Mouse (Mus musculus) layer of hippocampus, postnatal 14 days (tissue): ENCODE measurements around the gene Aamdc. TPM values are rescaled to one million over a fixed set of nuclear protein-coding genes. Genes with fewer than 3 reads are reported as not detected.
A peak's percentile ranks its signal among the peaks of the same experiment; 100 is the strongest.

ENCODE experiments used
- DNase-seq, 2 experiments: peaks; one replicate each; pipeline ENCODE4 v3.0.0; 2021 to 2022; ENCODE audit warnings: low spot score in 2 of 2, mixed read lengths in 1 of 2
- long read RNA-seq, 2 experiments: library from polyadenylated mRNA; stranded (forward); transcript quantifications; one replicate each; pipeline ENCODE4 v2.0.0; 2021
- total RNA-seq, 2 experiments: library from RNA; stranded (reverse); gene quantifications; 2 replicates each; pipeline ENCODE4 v1.2.3; 2021

The Aamdc gene
- total RNA-seq = 10 to 100 TPM; 43.7 to 44.5 TPM
- long read RNA-seq, experiment 1, transcript Aamdc-213 (5 exons, 883 nt) = major isoform, 8 of 25 reads
- long read RNA-seq, experiment 1, transcript Aamdc-206 (4 exons, 789 nt) = minor isoform, 6 of 25 reads
- long read RNA-seq, experiment 1, partial matches to known transcripts = 0 of 25 reads
- long read RNA-seq, experiment 1, other reads (novel, unspliced or antisense) = 2 of 25 reads
- long read RNA-seq, experiment 2, transcript Aamdc-213 (5 exons, 883 nt) = major isoform, 25 of 66 reads
- long read RNA-seq, experiment 2, transcript Aamdc-206 (4 exons, 789 nt) = minor isoform, 16 of 66 reads
- long read RNA-seq, experiment 2, transcript Aamdc-202 (4 exons, 776 nt) = minor isoform, 5 of 66 reads
- long read RNA-seq, experiment 2, partial matches to known transcripts = 0 of 66 reads
- long read RNA-seq, experiment 2, other reads (novel, unspliced or antisense) = 15 of 66 reads

DNA sequence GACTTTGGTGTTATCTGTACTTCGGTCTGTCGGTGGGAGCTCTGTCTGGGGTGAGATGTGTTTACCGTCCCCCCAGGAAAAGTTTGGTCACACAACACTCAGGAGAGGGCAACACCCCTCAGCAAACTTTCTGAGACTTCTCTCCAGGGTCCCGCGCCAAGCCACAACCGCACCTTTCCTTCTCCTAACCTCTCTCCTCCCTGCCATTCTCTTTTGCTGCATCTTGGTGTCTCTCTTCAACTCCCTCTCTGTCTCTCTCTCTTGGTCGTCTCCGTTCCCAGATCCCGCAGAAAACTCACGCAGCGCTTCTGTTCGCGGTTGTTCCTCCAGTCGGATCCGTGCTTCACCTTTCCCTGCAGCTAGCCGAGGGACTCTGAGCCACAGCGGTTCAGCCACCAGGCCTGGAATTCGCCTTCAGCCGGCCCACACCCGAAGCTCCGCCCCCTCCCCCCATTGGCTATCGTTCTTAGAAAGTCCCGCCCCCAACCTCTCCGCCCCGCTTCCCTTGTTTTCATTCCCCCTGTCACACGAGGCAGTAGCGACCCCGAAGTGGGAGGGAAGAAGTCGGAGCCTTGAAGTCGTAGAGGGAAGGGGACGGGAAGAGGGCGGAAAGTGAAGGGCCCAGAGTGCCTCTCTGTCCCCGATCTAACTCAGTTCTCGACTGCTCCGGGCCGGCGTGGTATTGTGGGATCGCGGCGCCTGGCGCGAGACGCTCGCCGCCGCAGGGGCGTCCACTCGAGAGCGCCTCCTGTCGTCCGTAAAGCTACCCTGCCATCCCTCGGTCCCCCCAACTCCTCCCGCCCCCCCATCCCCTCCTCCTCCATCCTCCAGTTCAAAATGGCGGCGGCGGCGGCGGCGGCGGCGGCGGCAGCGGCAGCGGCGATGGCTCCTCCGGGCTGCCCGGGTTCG, at the start of gene Aamdc, which contains the start of gene Rsf1:
TSS of gene Aamdc (minus strand) at position 431 of the 909 bp plus-strand sequence.
TSS of gene Rsf1 (plus strand) at position 823 of the 909 bp plus-strand sequence.
- DNase-seq = peak; percentile 92 to 96

DNA sequence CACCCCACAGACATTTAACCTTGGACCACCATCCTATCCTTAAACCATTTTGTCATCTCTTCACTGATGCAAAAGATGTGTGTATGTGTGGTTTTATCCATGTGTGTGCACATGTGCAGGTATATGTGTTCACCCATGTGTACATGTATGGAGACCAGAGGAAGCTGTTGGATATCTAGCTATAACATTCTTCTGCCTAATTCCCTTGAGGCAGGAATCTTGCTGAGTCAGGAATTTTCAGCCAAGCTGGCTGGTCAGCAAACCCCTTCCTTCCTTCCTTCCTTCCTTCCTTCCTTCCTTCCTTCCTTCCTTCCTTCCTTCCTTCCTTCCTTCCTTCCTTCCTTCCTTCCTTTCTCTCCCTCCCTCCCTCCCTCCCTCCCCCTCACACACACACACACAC, 44.1 kb upstream of the Aamdc start:
- DNase-seq = no peak

DNA sequence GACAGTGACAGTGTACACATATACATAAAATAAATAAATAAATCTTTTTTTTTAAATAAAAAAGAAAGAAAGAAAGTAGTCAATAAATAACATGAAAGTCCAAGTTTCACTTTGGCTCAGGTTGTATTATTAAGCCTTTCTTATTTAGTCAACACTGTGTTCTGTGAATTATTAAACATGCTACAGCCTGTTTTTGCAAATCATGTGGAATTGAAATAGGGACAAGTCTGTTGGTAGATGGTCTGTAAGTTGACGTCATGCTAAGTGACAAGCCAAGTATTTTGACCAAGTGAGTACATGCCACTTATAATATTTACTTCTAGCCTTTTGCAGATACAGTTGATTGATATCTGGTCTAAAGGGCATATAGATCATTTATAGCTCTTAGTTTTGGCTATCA, 43.4 kb upstream of the Aamdc start:
- no peak for DNase-seq

DNA sequence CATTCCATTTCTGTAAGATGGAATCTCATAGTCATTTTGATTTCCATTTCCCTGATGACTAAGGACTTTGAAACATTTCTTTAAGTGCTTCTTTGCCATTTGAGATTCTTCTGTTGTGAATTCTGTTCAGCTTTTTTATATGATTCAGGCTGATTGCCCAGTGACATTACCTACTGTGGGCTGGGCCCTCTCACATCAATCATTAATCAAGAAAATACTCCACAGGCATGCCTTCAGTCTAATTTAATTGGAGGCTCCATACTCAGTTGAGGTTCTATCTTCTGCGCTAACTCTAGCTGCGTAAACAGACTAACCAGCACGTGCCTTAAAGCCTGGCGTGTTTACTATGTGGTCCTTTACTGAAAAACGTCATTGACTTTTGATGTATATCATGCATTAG, 42.0 kb upstream of the Aamdc start:
- no peak for DNase-seq

DNA sequence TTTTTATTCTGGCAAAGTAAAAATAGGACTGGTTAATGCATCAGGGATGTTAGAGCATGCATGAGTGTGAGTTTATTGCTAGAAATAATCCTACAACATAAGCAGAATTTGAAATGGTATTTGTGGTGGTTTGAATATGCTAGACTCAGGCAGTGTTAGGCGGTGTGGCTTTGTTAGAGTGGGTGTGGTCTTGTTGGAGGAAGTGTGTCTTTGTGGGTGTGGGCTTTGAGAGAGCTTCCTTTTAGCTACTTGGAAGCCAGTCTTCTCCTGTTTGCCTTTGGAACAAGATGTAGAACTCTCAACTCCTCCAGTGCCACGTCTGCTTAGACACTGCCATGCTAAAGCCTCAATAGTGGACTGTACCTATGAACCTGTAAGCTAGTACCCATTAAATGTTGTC, 19.3 kb upstream of the Aamdc start:
- DNase-seq = no peak

DNA sequence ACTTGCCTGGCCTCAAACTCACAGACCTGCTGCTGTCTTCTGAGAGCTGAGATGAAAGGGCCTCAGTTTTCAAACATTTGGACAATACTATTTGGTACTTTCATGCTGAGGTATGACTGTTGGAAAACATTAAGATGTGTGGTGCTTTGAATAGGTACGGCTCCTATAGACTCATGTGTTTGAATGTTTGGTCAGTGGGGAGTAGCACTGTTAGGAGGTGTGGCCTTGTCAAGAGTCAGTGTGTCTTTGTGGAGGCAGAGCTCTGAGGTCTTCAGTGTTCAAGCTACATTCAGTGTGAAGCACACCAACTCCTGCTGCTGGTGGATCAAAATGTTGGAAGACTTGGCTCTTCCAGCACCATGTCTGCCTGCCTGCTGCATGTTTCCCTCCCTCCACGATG, 14.2 kb upstream of the Aamdc start:
- no peak for DNase-seq

DNA sequence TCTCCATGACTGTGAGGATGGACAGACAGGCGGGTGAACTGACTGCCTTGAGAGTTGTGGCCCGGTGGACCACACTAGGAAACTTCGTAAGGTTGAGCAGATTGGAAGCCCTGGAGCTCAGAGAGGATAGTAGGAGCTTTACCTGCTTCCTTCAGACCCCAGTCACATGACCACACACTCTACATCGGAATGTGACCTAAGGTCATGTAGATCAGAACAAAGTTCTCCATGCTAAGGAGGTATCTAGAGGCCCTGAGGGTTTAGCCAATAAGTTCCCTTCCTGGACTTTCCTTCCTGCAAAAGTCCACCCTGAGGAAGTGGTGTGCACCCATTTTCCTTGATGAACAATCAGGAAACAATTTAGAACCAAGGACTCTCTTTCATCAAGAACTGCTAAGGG, 13.1 kb upstream of the Aamdc start:
- DNase-seq = no peak

DNA sequence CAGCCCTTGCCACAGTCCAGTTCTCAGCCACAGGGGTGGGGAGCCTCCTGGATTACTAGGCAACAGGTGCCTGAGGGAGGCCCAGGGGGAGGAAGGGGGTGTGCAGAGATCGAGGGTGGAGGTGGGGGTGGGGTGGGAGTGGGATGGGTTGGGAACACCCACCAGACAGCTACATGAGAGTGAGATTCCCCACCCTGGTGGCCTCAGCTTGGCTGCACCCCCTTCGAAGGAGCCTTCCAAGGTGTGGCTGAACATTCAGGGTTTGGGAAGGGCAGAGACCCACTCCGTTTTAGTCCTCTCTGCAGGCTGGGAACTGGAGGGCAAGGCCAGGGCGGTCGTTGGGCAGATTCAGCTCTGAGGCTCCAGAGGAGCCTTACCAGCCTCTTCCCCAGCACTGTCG, 12.0 kb upstream of the Aamdc start:
- no peak for DNase-seq

DNA sequence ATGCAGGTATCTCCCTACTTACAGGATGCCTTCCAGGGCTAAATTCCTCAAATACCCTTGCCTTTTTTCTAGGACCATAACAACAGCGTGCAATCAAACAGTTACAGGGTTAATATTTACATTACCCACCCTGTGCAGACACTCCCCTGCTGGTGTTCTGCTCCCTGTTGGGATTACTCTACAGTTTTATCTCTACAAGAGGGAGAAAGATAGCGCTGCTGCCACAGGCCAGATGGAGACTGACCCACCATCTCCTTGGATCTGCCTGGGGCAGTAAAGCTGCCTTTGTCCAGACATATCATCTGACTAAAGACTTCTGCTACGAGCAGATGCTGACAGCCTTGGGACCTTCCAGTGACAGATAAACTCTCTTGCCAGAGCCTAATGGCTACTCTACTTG, 11.2 kb upstream of the Aamdc start:
- DNase-seq = no peak

DNA sequence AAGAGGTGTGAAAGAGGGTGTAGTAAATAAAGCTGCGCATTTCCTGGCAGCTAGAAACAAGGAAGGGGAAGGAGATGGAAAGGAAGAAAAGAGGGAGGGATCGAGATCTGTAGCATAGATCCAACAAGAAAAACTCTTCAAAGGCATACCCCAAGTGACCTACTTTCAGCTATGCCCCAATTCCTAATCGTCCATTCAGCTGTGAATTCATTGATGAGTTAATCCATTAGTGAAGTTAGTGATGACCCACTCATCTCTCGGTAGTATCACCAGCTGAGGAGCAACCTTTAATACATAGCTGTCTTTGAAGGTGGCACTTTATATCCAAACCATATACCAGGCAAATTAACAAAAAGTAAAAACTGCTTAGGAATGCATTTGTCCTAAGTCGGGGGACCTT, 9.2 kb upstream of the Aamdc start:
- no peak for DNase-seq

DNA sequence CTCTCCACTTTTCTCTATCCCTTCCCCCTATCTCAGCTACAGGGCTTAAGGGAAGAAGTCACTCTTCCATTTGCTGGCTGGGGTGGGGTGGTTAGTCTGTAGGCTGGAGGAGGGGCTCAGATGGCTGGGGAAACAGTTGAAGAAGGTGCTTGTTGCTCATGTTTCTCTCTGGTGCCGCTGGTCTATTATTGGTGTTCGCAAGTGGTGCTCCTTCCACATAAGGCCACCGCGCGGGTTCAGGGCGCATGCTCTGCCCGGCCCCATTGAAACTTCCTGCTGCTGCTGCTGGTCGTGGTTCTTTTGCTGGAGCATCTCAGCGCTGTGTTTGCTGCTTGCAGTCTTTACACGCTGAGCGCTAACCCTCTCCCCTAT, 1.5 kb upstream of the Aamdc start:
- peak; percentile 68 to 88 for DNase-seq

DNA sequence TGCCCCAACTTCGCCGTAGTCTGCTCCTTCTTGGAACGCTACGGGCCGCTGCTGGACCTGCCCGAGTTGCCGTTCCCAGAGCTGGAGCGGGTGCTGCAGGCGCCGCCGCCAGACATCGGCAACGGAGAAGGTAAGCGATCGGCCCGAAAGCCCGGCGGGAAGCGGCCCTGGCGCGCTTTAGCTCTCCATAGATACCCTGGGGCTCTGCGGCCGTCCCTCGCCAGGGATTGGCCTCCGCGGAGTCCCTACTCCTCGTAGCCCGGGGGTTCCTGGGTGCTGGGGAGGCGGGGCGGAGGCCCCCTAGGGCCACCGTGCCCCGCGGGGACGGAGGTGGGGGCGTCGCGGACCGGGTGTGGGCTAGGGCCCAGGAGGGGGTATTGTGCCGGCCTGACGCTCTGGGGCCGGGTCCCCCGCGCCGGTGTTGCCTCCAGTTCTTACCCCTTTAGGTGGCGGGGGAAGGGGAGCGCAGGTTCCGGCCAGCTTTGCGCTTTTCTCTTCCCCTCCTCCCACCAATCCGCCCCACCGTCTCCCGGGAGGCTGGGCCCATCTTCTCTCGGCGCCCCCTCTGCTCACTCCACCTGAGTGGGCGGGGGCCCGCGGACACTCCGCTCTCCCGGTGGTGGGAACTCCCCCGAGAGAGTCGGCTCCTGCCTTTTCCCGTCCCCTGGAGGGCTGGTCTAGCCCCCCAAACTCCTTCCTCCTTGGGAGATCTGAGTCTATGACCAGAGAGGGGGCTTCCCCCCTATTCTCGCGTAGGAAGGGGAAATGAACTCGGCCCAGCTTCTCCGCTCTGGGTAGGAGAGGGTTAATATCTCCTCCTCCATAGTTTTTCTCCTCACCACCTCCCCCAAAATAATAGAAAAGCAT, 912 bp upstream of the Aamdc start:
- DNase-seq = peak; percentile 51 to 58

DNA sequence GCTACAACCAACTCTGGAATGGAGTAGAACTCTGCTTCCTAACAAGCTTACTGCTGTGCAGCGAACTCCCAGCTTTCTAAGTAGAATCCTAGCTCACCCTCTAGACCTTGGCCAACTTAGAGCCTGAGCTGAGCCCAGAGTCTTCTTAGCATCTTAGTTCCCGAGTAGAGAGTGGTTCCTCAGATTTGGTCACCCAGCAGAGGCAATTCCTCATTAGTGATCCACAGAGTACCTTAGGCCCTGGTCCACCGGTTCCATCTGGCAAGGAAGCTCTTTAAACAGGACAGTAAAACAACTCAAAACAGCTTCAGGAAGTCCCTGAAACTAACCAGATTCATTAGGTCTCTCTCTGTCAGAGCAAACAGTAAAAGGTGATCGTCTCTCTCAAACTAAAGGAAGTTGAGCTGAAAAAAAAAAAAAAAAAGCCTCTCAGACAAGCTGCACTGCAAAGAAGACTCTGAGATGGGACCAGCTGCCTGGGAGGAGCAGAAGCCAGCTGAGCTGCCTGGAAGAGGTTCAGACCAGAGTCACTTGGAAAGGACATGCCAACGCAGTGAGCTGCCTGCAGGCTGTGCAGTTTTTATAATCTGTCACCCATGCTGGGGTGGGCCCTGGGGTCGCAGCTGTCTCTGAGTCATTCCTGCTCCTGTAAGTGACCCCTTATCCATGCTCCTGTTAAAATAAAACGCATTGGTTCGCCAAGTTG, 783 bp downstream of the Aamdc start:
- peak; percentile 36 to 43 for DNase-seq

DNA sequence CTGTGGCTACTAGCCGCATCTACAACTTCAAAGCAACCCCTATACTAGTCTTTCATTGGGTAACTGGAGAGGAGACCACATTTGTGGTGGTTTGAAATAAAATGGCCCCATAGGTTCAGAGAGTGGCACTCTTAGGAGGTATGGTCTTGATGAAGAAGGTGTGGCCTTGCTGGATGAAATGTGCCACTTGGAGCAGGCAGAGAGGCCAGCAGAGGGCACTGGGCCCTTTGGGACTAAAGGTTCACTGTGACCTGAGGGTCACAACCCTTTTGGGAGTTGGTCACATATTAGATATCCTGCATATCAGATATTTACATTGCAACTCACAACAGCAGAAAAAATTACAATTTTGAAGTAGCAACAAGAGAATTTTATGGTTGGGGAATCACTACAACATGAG, 8.9 kb downstream of the Aamdc start:
- no peak for DNase-seq

DNA sequence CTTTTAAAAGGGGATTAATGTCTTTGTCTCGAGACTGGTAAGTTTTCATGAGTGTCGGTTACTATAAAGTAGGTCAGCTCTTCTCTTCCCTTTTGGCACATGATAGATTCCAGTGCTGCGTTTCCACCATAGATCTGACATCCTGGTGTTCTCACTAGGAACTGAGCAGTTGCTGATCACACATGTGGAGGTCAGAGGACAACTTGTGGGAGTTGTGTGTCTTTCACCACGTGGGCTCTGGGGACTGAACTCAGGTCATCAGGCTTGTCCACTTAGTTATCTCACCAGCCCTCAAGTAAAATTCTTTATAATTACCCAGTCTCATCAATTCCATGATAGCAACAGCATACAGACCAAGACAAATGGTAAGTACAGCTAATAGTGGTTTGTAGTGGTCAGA, 9.9 kb downstream of the Aamdc start:
- DNase-seq = no peak

DNA sequence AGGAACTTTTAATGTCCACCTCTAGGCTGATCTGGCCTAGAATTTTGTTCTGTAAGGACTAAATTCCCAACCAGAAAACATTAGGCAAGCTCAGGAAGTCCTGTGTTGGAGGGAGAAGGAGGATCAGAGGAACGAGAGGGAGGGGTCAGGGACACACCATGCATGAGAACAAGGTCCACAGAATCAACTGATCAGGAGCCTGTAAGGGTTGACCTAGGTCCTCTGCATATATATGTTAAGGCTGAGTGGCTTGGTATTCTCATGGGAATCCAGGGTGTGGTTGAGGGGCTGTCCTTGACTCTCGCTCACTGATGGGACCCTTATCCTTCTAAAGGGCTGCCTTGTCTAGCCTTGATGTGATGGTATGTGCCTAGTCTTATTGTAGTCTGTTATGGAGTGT, 15.7 kb downstream of the Aamdc start:
- DNase-seq = no peak

DNA sequence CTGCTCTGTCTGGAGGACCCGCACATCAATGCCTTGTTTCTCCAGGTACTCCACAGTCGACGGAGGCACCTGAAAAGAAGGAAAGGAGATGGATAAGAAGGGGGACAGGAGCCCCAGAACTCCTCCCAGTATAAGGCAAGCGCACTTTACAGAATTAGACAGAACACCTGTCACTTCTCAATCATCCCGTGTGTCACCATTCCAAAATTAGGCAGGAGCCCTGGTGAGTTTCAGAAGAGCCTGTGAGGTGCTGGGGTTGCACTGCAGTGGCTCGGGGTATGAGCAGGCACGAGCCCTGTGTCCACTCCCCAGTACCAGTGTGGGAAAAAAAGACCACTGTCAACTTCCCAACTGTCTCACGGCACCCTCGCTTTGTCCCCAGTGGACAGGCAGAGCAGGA, 28.6 kb downstream of the Aamdc start:
- no peak for DNase-seq

DNA sequence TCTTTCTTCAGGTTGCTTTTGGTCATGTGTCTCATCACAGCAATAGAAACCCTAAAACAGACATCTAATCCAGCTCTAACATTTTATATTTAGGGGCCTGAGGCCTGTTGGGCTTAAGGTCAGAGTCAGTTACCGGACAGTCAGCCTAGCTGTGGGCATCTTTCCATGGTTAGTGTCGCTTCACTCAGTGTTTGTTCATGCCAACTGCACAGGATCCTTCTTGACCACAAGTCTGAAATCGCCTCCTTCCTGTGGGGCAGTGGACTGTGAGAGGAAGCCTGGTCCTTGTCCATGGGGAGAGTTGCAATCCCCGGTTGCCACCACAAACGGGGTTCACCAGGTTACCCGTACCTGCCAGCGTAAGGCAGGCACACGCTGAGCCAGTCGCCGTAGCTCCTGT, 30.0 kb downstream of the Aamdc start:
- no peak for DNase-seq

DNA sequence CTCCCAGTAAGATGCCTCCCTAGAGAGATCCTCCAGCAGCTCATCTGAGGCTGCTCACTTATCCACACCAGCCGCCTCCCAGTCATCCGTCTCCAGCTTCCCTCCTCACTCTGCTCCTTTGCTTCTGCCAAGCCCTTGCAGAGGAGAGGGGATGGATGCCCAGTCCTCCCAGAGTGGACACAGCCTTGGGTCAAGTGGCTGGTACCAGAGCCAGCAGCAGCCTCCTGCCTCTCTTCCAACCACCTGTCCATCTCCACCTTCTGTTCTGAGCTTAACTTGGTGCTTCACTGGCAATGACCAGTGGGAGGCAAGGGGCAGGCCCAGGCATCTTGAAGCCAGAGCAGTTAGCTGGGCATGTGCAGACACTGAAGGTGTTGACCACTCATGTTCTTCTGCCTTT, 32.8 kb downstream of the Aamdc start:
- no peak for DNase-seq

DNA sequence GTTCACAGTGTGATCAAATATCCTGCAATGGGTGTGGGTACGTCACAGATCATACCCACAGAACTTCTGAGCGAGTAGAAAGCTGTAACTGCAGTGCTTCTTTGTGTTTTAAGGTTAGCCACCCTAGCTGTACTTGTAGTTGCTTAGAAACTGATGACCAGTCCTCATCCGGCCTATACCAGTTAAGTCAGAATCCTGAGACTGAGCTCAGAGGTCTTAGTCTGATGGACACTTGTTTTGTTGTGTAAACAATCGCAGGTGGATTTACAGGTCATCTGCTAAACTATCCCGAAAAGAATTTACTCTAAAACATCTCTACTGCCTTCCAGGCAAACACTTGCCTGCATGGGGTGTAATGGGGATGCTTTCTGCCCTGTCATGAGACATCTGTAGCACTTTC, 42.7 kb downstream of the Aamdc start:
- DNase-seq = no peak

DNA sequence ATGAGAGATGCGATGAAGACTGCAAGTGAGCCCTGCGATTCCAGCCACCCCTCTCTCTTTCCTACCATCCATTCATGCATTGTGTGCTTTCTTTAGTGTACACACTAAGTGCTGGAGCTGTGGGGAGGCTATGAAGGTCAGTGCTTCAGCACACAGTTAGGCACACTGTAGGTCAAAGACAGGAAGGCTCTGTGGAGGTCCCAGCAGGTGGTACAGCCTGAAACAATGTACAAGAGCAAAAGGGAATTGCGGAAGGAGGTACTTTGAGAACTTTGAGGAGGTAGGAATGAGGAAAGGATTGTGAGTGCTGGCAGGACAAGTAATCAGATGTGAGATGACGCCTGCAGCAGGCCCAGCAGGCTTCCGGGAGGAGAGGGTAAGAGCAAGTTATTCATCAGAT, 43.8 kb downstream of the Aamdc start:
- DNase-seq = no peak
